Mouse (Mus musculus): ENCODE results near the gene Plau. TPM values are rescaled to one million over a fixed set of nuclear protein-coding genes. Genes with fewer than 3 reads are reported as not detected.
A peak's percentile ranks its signal among the peaks of the same experiment; 100 is the strongest.

Gene Plau
- total RNA-seq, 4 experiments from 2014 or later = 4.1 to 26.9 (median 12.8) TPM

- peak; percentile 69 to 72 for DNase-seq (ENCODE audit: low spot score in 2 of 2)
These were observed 31.3 kb upstream of the Plau start for GRCm38 (mm10) chr14:20804964-20805672.

GRCm38 (mm10) chr14:20806116-20806840 lies 30.2 kb upstream of the Plau start:
- DNase-seq (ENCODE audit: low spot score in 2 of 2) = no peak

- no peak for DNase-seq (ENCODE audit: low spot score in 2 of 2)
These were observed 27.1 kb upstream of the Plau start for GRCm38 (mm10) chr14:20809349-20809748.

GRCm38 (mm10) chr14:20809820-20810219 lies 26.6 kb upstream of the Plau start:
- DNase-seq (ENCODE audit: low spot score in 2 of 2) = no peak

- no peak for DNase-seq (ENCODE audit: low spot score in 2 of 2)
These were observed 25.2 kb upstream of the Plau start for GRCm38 (mm10) chr14:20811236-20811635.

- DNase-seq (ENCODE audit: low spot score in 2 of 2) = no peak
These were observed 24.6 kb upstream of the Plau start for GRCm38 (mm10) chr14:20811779-20812406.

- no peak for DNase-seq (ENCODE audit: low spot score in 2 of 2)
These were observed 21.0 kb upstream of the Plau start for GRCm38 (mm10) chr14:20815448-20815847.

- no peak for DNase-seq (ENCODE audit: low spot score in 2 of 2)
These were observed 11.9 kb upstream of the Plau start for GRCm38 (mm10) chr14:20824517-20824916.

GRCm38 (mm10) chr14:20825516-20825915 lies 10.9 kb upstream of the Plau start:
- peak in 1 of 2 experiments; percentile 34 for DNase-seq (ENCODE audit: low spot score in 2 of 2)

GRCm38 (mm10) chr14:20827061-20827460 lies 9.4 kb upstream of the Plau start:
- no peak for DNase-seq (ENCODE audit: low spot score in 2 of 2)

GRCm38 (mm10) chr14:20827491-20827890 lies 9.0 kb upstream of the Plau start:
- no peak for DNase-seq (ENCODE audit: low spot score in 2 of 2)

GRCm38 (mm10) chr14:20828524-20828923 lies 7.9 kb upstream of the Plau start:
- no peak for DNase-seq (ENCODE audit: low spot score in 2 of 2)

- no peak for DNase-seq (ENCODE audit: low spot score in 2 of 2)
These were observed 6.7 kb upstream of the Plau start for GRCm38 (mm10) chr14:20829523-20830366.

GRCm38 (mm10) chr14:20831141-20831910 lies 5.1 kb upstream of the Plau start:
- DNase-seq (ENCODE audit: low spot score in 2 of 2) = no peak

GRCm38 (mm10) chr14:20831915-20832314 lies 4.5 kb upstream of the Plau start:
- no peak for DNase-seq (ENCODE audit: low spot score in 2 of 2)

- DNase-seq (ENCODE audit: low spot score in 2 of 2) = no peak
These were observed 2.9 kb upstream of the Plau start for GRCm38 (mm10) chr14:20833525-20833924.

GRCm38 (mm10) chr14:20834136-20834535 lies 2.3 kb upstream of the Plau start:
- no peak for DNase-seq (ENCODE audit: low spot score in 2 of 2)

- DNase-seq (ENCODE audit: low spot score in 2 of 2) = no peak
These were observed 481 bp downstream of the Plau start for GRCm38 (mm10) chr14:20836905-20837376.

- DNase-seq (ENCODE audit: low spot score in 2 of 2) = no peak
These were observed 1.2 kb downstream of the Plau start for GRCm38 (mm10) chr14:20837681-20838080.

GRCm38 (mm10) chr14:20841526-20841925 lies 5.1 kb downstream of the Plau start:
- DNase-seq (ENCODE audit: low spot score in 2 of 2) = no peak

- no peak for DNase-seq (ENCODE audit: low spot score in 2 of 2)
These were observed 6.2 kb downstream of the Plau start for GRCm38 (mm10) chr14:20842629-20843028.
